Mouse (Mus musculus): ENCODE results near the gene Mars. TPM values are rescaled to one million over a fixed set of nuclear protein-coding genes. Genes with fewer than 3 reads are reported as not detected.

Gene Mars
- polyA plus RNA-seq, 1 experiment from 2014 or later: 128 TPM

Other genes starting within 250 kb of the Mars start
- gene Cdk4, start 248.3 kb downstream of the Mars start, polyA plus RNA-seq (2015; fragmentation: Nextera tagmentation; extraction: Ambion mirVana): 1,992 and 2,100 TPM in 2 replicates
- gene Tspan31, start 241.5 kb downstream of the Mars start, polyA plus RNA-seq (2015; fragmentation: Nextera tagmentation; extraction: Ambion mirVana): 176 and 179 TPM in 2 replicates
- gene Agap2, start 236.5 kb downstream of the Mars start, polyA plus RNA-seq (2015; fragmentation: Nextera tagmentation; extraction: Ambion mirVana): 0.18 and 0.34 TPM in 2 replicates
- 76.5 and 87.7 TPM in 2 replicates for gene Os9, start 190.7 kb downstream of the Mars start, polyA plus RNA-seq (2015; fragmentation: Nextera tagmentation; extraction: Ambion mirVana)
- gene B4galnt1, start 146.6 kb downstream of the Mars start, polyA plus RNA-seq (2015; fragmentation: Nextera tagmentation; extraction: Ambion mirVana): 8.9 and 9.0 TPM in 2 replicates
- 1.3 and 2.0 TPM in 2 replicates for gene Slc26a10, start 131.1 kb downstream of the Mars start, polyA plus RNA-seq (2015; fragmentation: Nextera tagmentation; extraction: Ambion mirVana)
- gene Arhgef25, start 121.7 kb downstream of the Mars start, polyA plus RNA-seq (2015; fragmentation: Nextera tagmentation; extraction: Ambion mirVana): 117 and 130 TPM in 2 replicates
- 161 and 165 TPM in 2 replicates for gene Dtx3, start 116.1 kb downstream of the Mars start, polyA plus RNA-seq (2015; fragmentation: Nextera tagmentation; extraction: Ambion mirVana)
- 28.1 and 30.8 TPM in 2 replicates for gene Pip4k2c, start 100.2 kb downstream of the Mars start, polyA plus RNA-seq (2015; fragmentation: Nextera tagmentation; extraction: Ambion mirVana)
- 6.7 and 8.1 TPM in 2 replicates for gene Kif5a, start 48.4 kb downstream of the Mars start, polyA plus RNA-seq (2015; fragmentation: Nextera tagmentation; extraction: Ambion mirVana)
- 187 and 199 TPM in 2 replicates for gene Dctn2, start 45.4 kb downstream of the Mars start, polyA plus RNA-seq (2015; fragmentation: Nextera tagmentation; extraction: Ambion mirVana)
- 14.9 and 19.2 TPM in 2 replicates for gene Mbd6, start 22.8 kb downstream of the Mars start, polyA plus RNA-seq (2015; fragmentation: Nextera tagmentation; extraction: Ambion mirVana)
- 3.1 and 3.4 TPM in 2 replicates for gene Arhgap9, start 10.2 kb upstream of the Mars start, polyA plus RNA-seq (2015; fragmentation: Nextera tagmentation; extraction: Ambion mirVana)
- 17.5 and 19.8 TPM in 2 replicates for gene Gli1, start 30.2 kb upstream of the Mars start, polyA plus RNA-seq (2015; fragmentation: Nextera tagmentation; extraction: Ambion mirVana)
- 0.07 TPM in 1 of 2 replicates, not detected in the other for gene Inhbe, start 42.6 kb upstream of the Mars start, polyA plus RNA-seq (2015; fragmentation: Nextera tagmentation; extraction: Ambion mirVana)
- not detected in 2 replicates for gene Inhbc, start 58.6 kb upstream of the Mars start, polyA plus RNA-seq (2015; fragmentation: Nextera tagmentation; extraction: Ambion mirVana)
- 57.7 and 58.8 TPM in 2 replicates for gene R3hdm2, start 68.5 kb upstream of the Mars start, polyA plus RNA-seq (2015; fragmentation: Nextera tagmentation; extraction: Ambion mirVana)
- 2.0 and 3.2 TPM in 2 replicates for gene Stac3, start 189.9 kb upstream of the Mars start, polyA plus RNA-seq (2015; fragmentation: Nextera tagmentation; extraction: Ambion mirVana)
- gene Ndufa4l2, start 203.2 kb upstream of the Mars start, polyA plus RNA-seq (2015; fragmentation: Nextera tagmentation; extraction: Ambion mirVana): 20.0 and 32.7 TPM in 2 replicates
- gene Shmt2, start 210.7 kb upstream of the Mars start, polyA plus RNA-seq (2015; fragmentation: Nextera tagmentation; extraction: Ambion mirVana): 81.7 and 92.3 TPM in 2 replicates
- gene Nxph4, start 222.8 kb upstream of the Mars start, polyA plus RNA-seq (2015; fragmentation: Nextera tagmentation; extraction: Ambion mirVana): 3.0 and 3.9 TPM in 2 replicates